Mouse (Mus musculus): ENCODE results near the gene Gm17304.

- TF ChIP-seq CTCF (IDR thresholded peaks at IDR 0.05; ENCODE audit: extremely low read depth, insufficient read depth, low read length): 0 out of 2 replicates have a peak, but pooled peaks have one; percentile 28
- TF ChIP-seq POLR2A (IDR thresholded peaks at IDR 0.05; ENCODE audit: extremely low read depth, insufficient read depth, low read length): peak; percentile 51; the same call in 1 of the 2 replicates
These were observed 34.3 kb upstream of the Gm17304 start for GRCm38 (mm10) chr5:106574560-106574946.
